Mouse (Mus musculus) spleen, postnatal 4 days (tissue): Measurements from ENCODE around the gene Myd88.

Source experiments
- DNase-seq, 2 experiments: peaks; one replicate each; pipeline ENCODE4 v3.0.0; 2022; ENCODE audit warnings: low spot score in 2 of 2

Myd88 gene

GRCm38 (mm10) chr9:119297696-119298095 is 43.5 kb downstream of the Myd88 start:
- DNase-seq = no peak

- DNase-seq = no peak
Measured at GRCm38 (mm10) chr9:119290791-119291190, 50.4 kb downstream of the Myd88 start.
